Mouse (Mus musculus) limb, embryonic 11.5 days (tissue): ENCODE results near the gene Brms1l. TPM values are rescaled to one million over a fixed set of nuclear protein-coding genes. Genes with fewer than 3 reads are reported as not detected.

Experiments
- ATAC-seq: fragments of 200-750 bp; cut with Nextera tagmentation; 2 replicates; pipeline ENCODE4 v1.8.0; 2017; ENCODE audit warnings: low read depth; ENCODE audit not compliant: insufficient number of reproducible peaks, low FRiP score, low TSS enrichment
- DNase-seq: peaks from one replicate; pipeline ENCODE4 v3.0.0-alpha.2; 2015; ENCODE audit warnings: low spot score
- H3K27ac ChIP-seq: fragments of 300-500 bp; sonication (generic); replicated peaks from 2 replicates; pipeline ENCODE4 v1.5.1; 2014; ENCODE audit warnings: low read depth, mild to moderate bottlenecking, low read length
- H3K27me3 ChIP-seq: fragments of 300-500 bp; sonication (generic); 2 replicates; pipeline ENCODE4 v1.6.1; 2014; ENCODE audit warnings: mild to moderate bottlenecking, low read length, mixed read lengths; ENCODE audit not compliant: control insufficient read depth, insufficient read depth
- H3K36me3 ChIP-seq: fragments of 300-500 bp; sonication (generic); 2 replicates; pipeline ENCODE4 v1.6.1; 2014; ENCODE audit warnings: mild to moderate bottlenecking, low read length, moderate library complexity, mixed read lengths; ENCODE audit not compliant: control insufficient read depth, insufficient read depth
- H3K4me1 ChIP-seq: fragments of 300-500 bp; sonication (generic); 2 replicates; pipeline ENCODE4 v1.6.1; 2014; ENCODE audit warnings: low read length, mixed read lengths; ENCODE audit not compliant: control insufficient read depth, insufficient read depth
- H3K4me2 ChIP-seq: fragments of 300-500 bp; sonication (generic); 2 replicates; pipeline ENCODE4 v1.6.1; 2014; ENCODE audit warnings: low read depth, mild to moderate bottlenecking, moderate library complexity; ENCODE audit not compliant: severe bottlenecking
- H3K4me3 ChIP-seq: fragments of 300-500 bp; sonication (generic); 2 replicates; pipeline ENCODE4 v1.5.1; 2014; ENCODE audit warnings: low read depth, low read length
- H3K9ac ChIP-seq: fragments of 300-500 bp; sonication (generic); 2 replicates; pipeline ENCODE4 v1.6.1; 2014; ENCODE audit warnings: mild to moderate bottlenecking, low read length
- H3K9me3 ChIP-seq: fragments of 300-500 bp; sonication (generic); 2 replicates; pipeline ENCODE4 v1.6.1; 2016; ENCODE audit warnings: low read length; ENCODE audit not compliant: control insufficient read depth
- WGBS: fragments of 180-500 bp; shearing (Covaris S2); extraction: QIAGEN DNeasy Blood & Tissue Kit; methylation state at CpG from one replicate; pipeline ENCODE4 v1.1.7; 2014; 5-methylcytosine and 5-hydroxymethylcytosine counted together
- polyA plus RNA-seq: library from polyadenylated mRNA; unstranded; fragments of >200 nt; fragmentation: Nextera tagmentation; extraction: Ambion mirVana; gene quantifications from 2 replicates; pipeline ENCODE4 v1.2.1, GENCODE M21; 2014

The Brms1l gene
- polyA plus RNA-seq, 1 experiment from 2014 or later = 39.7 TPM

GRCm38 (mm10) chr12:55869622-55870322, 33.6 kb downstream of the Brms1l start:
- Histone ChIP-seq H3K27me3 (no peaks in the 10 kb centered on the region), H3K9me3 (no peaks in the 10 kb centered on the region), H3K4me3 (no peak overlapping the region), H3K4me2 (no peak overlapping the region), H3K27ac (no peak overlapping the region), H3K4me1 (no peaks in the 10 kb centered on the region), H3K36me3 (peaks cover 14% of the 10 kb centered on the region; the same call in 1 of the 2 replicates), H3K9ac (no peak overlapping the region)
- DNase-seq (no peak), ATAC-seq (no peak)
- 91% methylated on average over 5 of the region's 5 CpGs for WGBS

GRCm38 (mm10) chr12:55885449-55885848, 49.3 kb downstream of the Brms1l start:
- DNase-seq = no peak

GRCm38 (mm10) chr12:55888570-55888969, 52.4 kb downstream of the Brms1l start:
- Histone ChIP-seq H3K9me3 (no peaks in the 10 kb centered on the region), H3K4me1 (no peaks in the 10 kb centered on the region), H3K9ac (no peak overlapping the region), H3K27ac (no peak overlapping the region), H3K27me3 (no peaks in the 10 kb centered on the region), H3K36me3 (no peaks in the 10 kb centered on the region), H3K4me3 (no peak overlapping the region), H3K4me2 (no peak overlapping the region)
- ATAC-seq (no peak), DNase-seq (peak; percentile 26)
- WGBS = 29% methylated on average over 5 of the region's 5 CpGs

More at GRCm38 (mm10) chr12:55885449-55885848, 49.3 kb downstream of the Brms1l start:
- Histone ChIP-seq H3K9me3 (no peaks in the 10 kb centered on the region), H3K9ac (no peak overlapping the region), H3K27ac (no peak overlapping the region), H3K27me3 (no peaks in the 10 kb centered on the region), H3K36me3 (no peaks in the 10 kb centered on the region), H3K4me3 (no peak overlapping the region), H3K4me2 (no peak overlapping the region), H3K4me1 (no peaks in the 10 kb centered on the region)
- 57% methylated on average over 4 of the region's 4 CpGs for WGBS
- no peak for ATAC-seq

- DNase-seq (no peak), ATAC-seq (no peak)
- 82% methylated on average over 1 of the region's 1 CpGs for WGBS
- Histone ChIP-seq H3K4me1 (no peaks in the 10 kb centered on the region), H3K4me3 (no peak overlapping the region), H3K9me3 (no peaks in the 10 kb centered on the region), H3K27me3 (no peaks in the 10 kb centered on the region), H3K27ac (no peak overlapping the region), H3K9ac (no peak overlapping the region), H3K4me2 (no peak overlapping the region), H3K36me3 (no peaks in the 10 kb centered on the region)
Observed at GRCm38 (mm10) chr12:55904801-55905200, 68.7 kb downstream of the Brms1l start.

GRCm38 (mm10) chr12:55912138-55912537, 76.0 kb downstream of the Brms1l start:
- Histone ChIP-seq H3K4me2 (no peak overlapping the region), H3K36me3 (no peaks in the 10 kb centered on the region), H3K27me3 (no peaks in the 10 kb centered on the region), H3K9me3 (no peaks in the 10 kb centered on the region), H3K4me1 (no peaks in the 10 kb centered on the region), H3K9ac (no peak overlapping the region), H3K4me3 (no peak overlapping the region), H3K27ac (no peak overlapping the region)
- DNase-seq = no peak
- ATAC-seq = no peak
- WGBS = 73% methylated on average over 3 of the region's 3 CpGs

GRCm38 (mm10) chr12:55913201-55913600, 77.1 kb downstream of the Brms1l start:
- Histone ChIP-seq H3K4me3 (no peak overlapping the region), H3K4me1 (no peaks in the 10 kb centered on the region), H3K27me3 (no peaks in the 10 kb centered on the region), H3K4me2 (no peak overlapping the region), H3K27ac (no peak overlapping the region), H3K9me3 (no peaks in the 10 kb centered on the region), H3K9ac (no peak overlapping the region), H3K36me3 (no peaks in the 10 kb centered on the region)
- ATAC-seq (no peak), DNase-seq (no peak)
- 76% methylated on average over 9 of the region's 9 CpGs for WGBS

GRCm38 (mm10) chr12:55916250-55916649, 80.1 kb downstream of the Brms1l start:
- H3K4me3 ChIP-seq = no peak overlapping the region
- H3K27ac ChIP-seq = no peak overlapping the region
- no peaks in the 10 kb centered on the region for H3K9me3 ChIP-seq
- H3K9ac ChIP-seq = no peak overlapping the region
- 54% methylated on average over 8 of the region's 8 CpGs for WGBS
- no peak for ATAC-seq
- no peaks in the 10 kb centered on the region for H3K36me3 ChIP-seq
- H3K4me2 ChIP-seq = no peak overlapping the region
- DNase-seq = no peak
- no peaks in the 10 kb centered on the region for H3K27me3 ChIP-seq
- no peaks in the 10 kb centered on the region for H3K4me1 ChIP-seq

GRCm38 (mm10) chr12:55917020-55917419, 80.9 kb downstream of the Brms1l start:
- ATAC-seq = no peak
- no peaks in the 10 kb centered on the region for H3K27me3 ChIP-seq

More at GRCm38 (mm10) chr12:55917020-55917419, 80.9 kb downstream of the Brms1l start:
- H3K9me3 ChIP-seq = no peaks in the 10 kb centered on the region
- H3K4me2 ChIP-seq = no peak overlapping the region
- no peaks in the 10 kb centered on the region for H3K4me1 ChIP-seq
- no peak for DNase-seq
- no peaks in the 10 kb centered on the region for H3K36me3 ChIP-seq
- no peak overlapping the region for H3K4me3 ChIP-seq
- 94% methylated on average over 19 of the region's 19 CpGs for WGBS
- no peak overlapping the region for H3K27ac ChIP-seq
- H3K9ac ChIP-seq = no peak overlapping the region
